Mouse (Mus musculus) intestine, postnatal 0 days (tissue): ENCODE measurements around the gene Bid. TPM values are rescaled to one million over a fixed set of nuclear protein-coding genes. Genes with fewer than 3 reads are reported as not detected.

Experiments used
- ATAC-seq: fragments of 200-750 bp; cut with Nextera tagmentation; 2 replicates; pipeline ENCODE4 v1.8.0; 2017; ENCODE audit warnings: mild to moderate bottlenecking, moderate TSS enrichment, moderate library complexity
- H3K27ac ChIP-seq: fragments of 300-500 bp; sonication (generic); 2 replicates; pipeline ENCODE4 v1.5.1; 2014; ENCODE audit warnings: mild to moderate bottlenecking, low read depth, low read length, moderate library complexity
- H3K27me3 ChIP-seq: fragments of 300-500 bp; sonication (generic); replicated peaks from 2 replicates; pipeline ENCODE4 v1.6.1; 2014; ENCODE audit warnings: low read length, mixed read lengths; ENCODE audit not compliant: control insufficient read depth, insufficient read depth
- H3K36me3 ChIP-seq: fragments of 300-500 bp; sonication (generic); 2 replicates; pipeline ENCODE4 v1.6.1; 2014; ENCODE audit warnings: mild to moderate bottlenecking, moderate library complexity; ENCODE audit not compliant: control insufficient read depth, insufficient read depth
- H3K4me1 ChIP-seq: fragments of 300-500 bp; sonication (generic); replicated peaks from 2 replicates; pipeline ENCODE4 v1.6.1; 2014; ENCODE audit warnings: antibody characterized with exemption, low read length, mixed read lengths; ENCODE audit not compliant: control insufficient read depth, insufficient read depth
- H3K4me2 ChIP-seq: fragments of 300-500 bp; sonication (generic); replicated peaks from 2 replicates; pipeline ENCODE4 v1.6.1; 2014; ENCODE audit warnings: low read depth, mild to moderate bottlenecking, moderate library complexity
- H3K4me3 ChIP-seq: fragments of 300-500 bp; sonication (generic); 2 replicates; pipeline ENCODE4 v1.5.1; 2014; ENCODE audit warnings: low read depth, low read length
- H3K9ac ChIP-seq: fragments of 300-500 bp; sonication (generic); 2 replicates; pipeline ENCODE4 v1.6.1; 2014; ENCODE audit warnings: mild to moderate bottlenecking, low read depth, low read length
- H3K9me3 ChIP-seq: fragments of 300-500 bp; sonication (generic); 2 replicates; pipeline ENCODE4 v1.6.1; 2016; ENCODE audit warnings: mixed run types; ENCODE audit not compliant: control insufficient read depth
- CTCF ChIP-seq: sonication (generic); IDR thresholded peaks from 2 replicates; pipeline ENCODE4 v1.5.1; 2016; ENCODE audit warnings: low read depth, mild to moderate bottlenecking, control low read depth, antibody characterized with exemption, moderate library complexity
- WGBS: fragments of 180-500 bp; shearing (Covaris S2); extraction: QIAGEN DNeasy Blood & Tissue Kit; methylation state at CpG from one replicate; pipeline ENCODE4 v1.1.7; 2014; 5-methylcytosine and 5-hydroxymethylcytosine counted together
- polyA plus RNA-seq: library from polyadenylated mRNA; unstranded; fragments of >200 nt; fragmentation: Nextera tagmentation; extraction: Ambion mirVana; gene quantifications from 2 replicates; pipeline ENCODE4 v1.2.1, GENCODE M21; 2015

The Bid gene
- polyA plus RNA-seq, 1 experiment from 2014 or later, result 24.8 TPM

DNA sequence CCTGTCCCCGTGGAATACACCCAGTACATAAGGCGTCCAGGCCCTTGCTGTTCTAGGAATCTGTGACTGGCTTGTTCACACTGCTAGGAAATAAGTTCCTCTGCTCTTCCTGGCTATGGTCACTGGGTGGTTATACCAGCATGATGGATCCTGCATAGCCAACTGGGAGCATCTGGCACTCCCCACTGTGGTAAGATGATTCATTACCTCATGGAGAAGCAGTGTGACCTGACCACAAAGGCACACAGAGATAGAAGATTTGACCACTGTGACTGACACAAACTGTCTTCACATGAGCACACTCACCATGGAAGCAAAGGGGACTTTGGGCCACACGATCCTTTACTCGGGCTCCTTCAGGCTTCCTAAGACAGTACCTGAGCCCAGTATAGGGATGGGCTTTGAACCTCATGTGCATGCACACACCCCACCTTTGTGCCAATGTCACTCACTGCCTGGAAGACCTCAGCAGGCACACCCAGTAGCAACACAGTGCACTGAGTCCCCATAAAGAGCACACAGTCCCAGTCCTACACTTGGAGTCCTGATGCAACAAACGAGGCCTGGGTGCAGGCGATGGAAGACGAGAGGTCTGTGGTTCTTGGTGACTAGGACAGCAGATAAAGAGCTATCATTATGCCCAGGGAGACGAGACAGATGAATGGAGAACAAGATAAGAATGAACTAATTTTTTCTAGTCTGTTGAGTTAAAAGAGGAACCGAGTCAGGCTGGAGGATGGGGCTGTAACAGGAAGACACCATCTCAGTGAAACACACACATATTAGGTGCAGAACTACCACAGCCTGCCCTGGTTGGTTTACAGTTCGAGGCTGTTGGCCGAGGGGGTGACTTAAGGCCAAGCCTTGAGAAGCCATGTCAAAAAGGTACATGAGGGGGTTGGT is 39.9 kb upstream of the Bid start:
- no peak overlapping the region for H3K4me3 ChIP-seq
- H3K9ac ChIP-seq, result no peak overlapping the region
- peaks cover 27% of the 10 kb centered on the region for H3K36me3 ChIP-seq
- no peak overlapping the region for H3K27ac ChIP-seq
- no peaks in the 10 kb centered on the region for H3K27me3 ChIP-seq
- no peak for ATAC-seq
- 83% methylated on average over 11 of the region's 11 CpGs for WGBS
- no peak for TF ChIP-seq CTCF
- no peaks in the 10 kb centered on the region for H3K4me1 ChIP-seq
- H3K9me3 ChIP-seq, result no peaks in the 10 kb centered on the region
- H3K4me2 ChIP-seq, result no peak overlapping the region

DNA sequence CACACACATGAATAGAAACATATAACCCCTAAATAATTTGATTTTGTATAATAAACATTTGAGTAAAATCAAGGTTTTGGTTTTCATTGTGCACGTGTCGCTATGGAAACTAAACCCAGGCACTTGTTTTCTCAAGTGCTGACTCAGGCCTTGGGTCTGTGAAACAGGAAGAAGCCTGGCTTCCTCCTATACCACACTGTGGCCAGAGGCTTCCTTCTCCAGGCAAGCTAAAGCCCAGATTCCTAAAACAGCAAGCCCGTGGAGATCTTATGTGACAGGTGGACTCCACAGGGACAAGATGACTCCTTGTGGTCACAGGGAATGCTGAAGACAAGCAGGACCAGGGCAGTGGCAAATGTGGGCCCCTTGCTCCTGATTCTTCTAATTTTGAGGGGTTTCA is 38.6 kb upstream of the Bid start:
- H3K9ac ChIP-seq, result no peak overlapping the region
- no peak overlapping the region for H3K27ac ChIP-seq
- no peaks in the 10 kb centered on the region for H3K9me3 ChIP-seq
- no peaks in the 10 kb centered on the region for H3K27me3 ChIP-seq
- no peak for ATAC-seq
- H3K4me3 ChIP-seq, result no peak overlapping the region
- no peak overlapping the region for H3K4me2 ChIP-seq
- 75% methylated on average over 3 of the region's 3 CpGs for WGBS
- H3K4me1 ChIP-seq, result no peaks in the 10 kb centered on the region
- H3K36me3 ChIP-seq, result peaks cover 32% of the 10 kb centered on the region
- no peak for TF ChIP-seq CTCF

GRCm38 (mm10) chr6:120954241-120954640 is 37.6 kb upstream of the Bid start:
- no peak overlapping the region for H3K4me3 ChIP-seq
- H3K9me3 ChIP-seq, result no peaks in the 10 kb centered on the region
- whole genome bisulfite sequencing, result 84% methylated on average over 8 of the region's 8 CpGs
- no peak overlapping the region for H3K9ac ChIP-seq
- ATAC-seq, result no peak
- H3K36me3 ChIP-seq, result peaks cover 35% of the 10 kb centered on the region
- H3K27ac ChIP-seq, result no peak overlapping the region
- H3K27me3 ChIP-seq, result no peaks in the 10 kb centered on the region
- H3K4me2 ChIP-seq, result no peak overlapping the region
- no peaks in the 10 kb centered on the region for H3K4me1 ChIP-seq
- no peak for TF ChIP-seq CTCF

- Histone ChIP-seq H3K4me2 (no peak overlapping the region), H3K4me1 (no peaks in the 10 kb centered on the region), H3K9me3 (no peaks in the 10 kb centered on the region), H3K4me3 (no peak overlapping the region), H3K9ac (no peak overlapping the region), H3K36me3 (peaks cover 36% of the 10 kb centered on the region; the same call in 1 of the 2 replicates), H3K27me3 (no peaks in the 10 kb centered on the region), H3K27ac (no peak overlapping the region)
- TF ChIP-seq CTCF, result no peak
- no peak for ATAC-seq
- WGBS, result 94% methylated on average over 6 of the region's 6 CpGs
These were observed 35.8 kb upstream of the Bid start for GRCm38 (mm10) chr6:120952475-120952874.

DNA sequence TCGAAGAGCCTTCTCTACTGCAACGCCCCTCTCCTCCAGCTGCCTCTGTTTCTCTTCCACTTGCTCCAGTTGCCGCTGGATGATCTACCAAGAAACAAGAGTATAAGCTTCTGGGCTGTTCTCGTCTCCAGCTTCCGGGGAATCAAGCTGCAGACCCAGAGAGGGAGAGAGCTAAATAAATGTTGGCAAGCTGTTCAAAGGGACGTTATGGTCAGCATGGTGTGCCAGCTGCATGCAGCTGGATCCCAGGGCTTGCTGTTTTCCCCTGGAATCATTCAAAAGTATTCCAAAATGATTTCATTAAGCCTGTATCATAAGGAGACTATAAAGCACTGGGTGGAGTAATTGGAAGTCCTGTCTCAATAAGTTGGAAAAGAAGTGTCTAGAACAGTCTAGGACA is 34.7 kb upstream of the Bid start:
- H3K9me3 ChIP-seq, result no peaks in the 10 kb centered on the region
- no peak overlapping the region for H3K9ac ChIP-seq
- H3K27me3 ChIP-seq, result no peaks in the 10 kb centered on the region
- ATAC-seq, result no peak
- H3K4me1 ChIP-seq, result no peaks in the 10 kb centered on the region
- no peak overlapping the region for H3K4me3 ChIP-seq
- no peak overlapping the region for H3K4me2 ChIP-seq
- no peak for TF ChIP-seq CTCF
- WGBS, result 70% methylated on average over 6 of the region's 6 CpGs
- H3K36me3 ChIP-seq, result peaks cover 30% of the 10 kb centered on the region; the same call in 1 of the 2 replicates
- H3K27ac ChIP-seq, result no peak overlapping the region

GRCm38 (mm10) chr6:120945510-120945909 is 28.9 kb upstream of the Bid start:
- WGBS, result 95% methylated on average over 9 of the region's 9 CpGs
- no peaks in the 10 kb centered on the region for H3K4me1 ChIP-seq
- no peak overlapping the region for H3K4me2 ChIP-seq
- H3K27me3 ChIP-seq, result no peaks in the 10 kb centered on the region
- H3K9me3 ChIP-seq, result no peaks in the 10 kb centered on the region
- H3K4me3 ChIP-seq, result no peak overlapping the region
- TF ChIP-seq CTCF, result no peak
- ATAC-seq, result no peak
- H3K9ac ChIP-seq, result no peak overlapping the region
- peaks cover 31% of the 10 kb centered on the region; the same call in 1 of the 2 replicates for H3K36me3 ChIP-seq
- H3K27ac ChIP-seq, result no peak overlapping the region
